Mouse (Mus musculus) heart, embryonic 16.5 days (tissue): ENCODE results near the gene Mapk9. TPM values are rescaled to one million over a fixed set of nuclear protein-coding genes. Genes with fewer than 3 reads are reported as not detected.
"Not testable (repeated sequence)": the region's sequence is repeated elsewhere in the genome, so short reads cannot be mapped to it uniquely, and the experiment has no call there.

Experiments
- ATAC-seq: fragments of 200-750 bp; cut with Nextera tagmentation; replicated peaks from 2 replicates; pipeline ENCODE4 v1.8.0; 2017; ENCODE audit warnings: moderate number of reproducible peaks; ENCODE audit not compliant: insufficient read depth, low FRiP score; ENCODE audit errors: extremely low read depth
- H3K27ac ChIP-seq: fragments of 300-500 bp; sonication (generic); 2 replicates; pipeline ENCODE4 v1.5.1; 2014; ENCODE audit warnings: mild to moderate bottlenecking, low read length, control low read depth, moderate library complexity
- H3K27me3 ChIP-seq: fragments of 300-500 bp; sonication (generic); 2 replicates; pipeline ENCODE4 v1.6.1; 2014; ENCODE audit warnings: low read length, mixed read lengths; ENCODE audit not compliant: control insufficient read depth, insufficient read depth
- H3K36me3 ChIP-seq: fragments of 300-500 bp; sonication (generic); 2 replicates; pipeline ENCODE4 v1.6.1; 2014; ENCODE audit not compliant: control insufficient read depth, insufficient read depth
- H3K4me1 ChIP-seq: fragments of 300-500 bp; sonication (generic); 2 replicates; pipeline ENCODE4 v1.6.1; 2014; ENCODE audit warnings: low read length, mixed read lengths; ENCODE audit not compliant: control insufficient read depth, insufficient read depth
- H3K4me2 ChIP-seq: fragments of 300-500 bp; sonication (generic); 2 replicates; pipeline ENCODE4 v1.6.1; 2014; ENCODE audit warnings: low read depth, mild to moderate bottlenecking, control low read depth, low read length
- H3K4me3 ChIP-seq: fragments of 300-500 bp; sonication (generic); 2 replicates; pipeline ENCODE4 v1.5.1; 2014; ENCODE audit warnings: mild to moderate bottlenecking, control low read depth, low read length
- H3K9ac ChIP-seq: fragments of 300-500 bp; sonication (generic); 2 replicates; pipeline ENCODE4 v1.6.1; 2014; ENCODE audit warnings: low read length, control low read depth
- H3K9me3 ChIP-seq: fragments of 300-500 bp; sonication (generic); replicated peaks from 2 replicates; pipeline ENCODE4 v1.6.1; 2016; ENCODE audit warnings: low read length; ENCODE audit not compliant: control insufficient read depth
- WGBS: fragments of 180-500 bp; shearing (Covaris S2); extraction: QIAGEN DNeasy Blood & Tissue Kit; methylation state at CpG from one replicate; pipeline ENCODE4 v1.1.7; 2014; 5-methylcytosine and 5-hydroxymethylcytosine counted together
- polyA plus RNA-seq: library from polyadenylated mRNA; unstranded; fragments of >200 nt; fragmentation: Nextera tagmentation; extraction: Ambion mirVana; gene quantifications from 2 replicates; pipeline ENCODE4 v1.2.1, GENCODE M21; 2015

The Mapk9 gene
- 34.8 and 36.5 TPM in 2 replicates for polyA plus RNA-seq

DNA sequence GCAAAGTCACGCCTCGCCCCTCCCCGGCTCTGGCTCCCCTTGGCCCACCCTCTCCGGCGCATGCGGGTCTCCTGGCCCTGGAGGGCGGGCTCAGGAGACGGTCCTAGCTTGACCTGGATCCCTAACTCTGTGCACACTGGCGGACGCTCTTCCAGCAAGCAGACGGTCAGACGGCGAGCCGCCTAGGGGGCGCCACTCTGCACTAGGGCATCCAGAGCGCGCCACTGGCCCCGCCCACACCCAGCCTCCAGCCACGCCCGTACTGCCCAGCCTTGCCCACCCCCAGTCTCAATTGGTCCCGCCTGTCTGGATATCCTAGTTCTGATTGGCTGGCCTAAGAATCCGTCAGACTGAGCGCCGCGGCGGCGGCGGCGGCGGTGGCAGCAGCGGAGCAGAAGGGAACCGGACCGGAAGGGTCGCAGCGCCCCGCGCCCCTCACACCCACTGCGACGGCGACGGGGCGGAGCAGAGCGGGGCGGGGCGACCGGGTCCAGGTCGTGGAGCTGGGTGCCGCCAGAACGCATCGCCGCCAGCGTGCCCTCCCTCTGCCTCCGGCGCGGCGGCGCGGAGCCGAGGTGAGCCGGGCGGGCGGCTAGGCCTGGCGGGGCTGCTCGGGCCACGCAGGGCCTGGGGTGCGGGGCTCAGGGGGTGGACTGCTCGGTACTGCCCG, at the start of gene Mapk9:
Mapk9 (plus strand) TSS at position 351 of the 670 bp plus-strand sequence.
- under 1% methylated on average over 58 of the region's 68 CpGs for WGBS
- peak; percentile 97 for ATAC-seq
- H3K36me3 ChIP-seq: peaks cover 6% of the 10 kb centered on the region; the same call in 1 of the 2 replicates
- peak within 1 kb of the TSS; percentile 93 for H3K27ac ChIP-seq
- H3K27me3 ChIP-seq: no peaks in the 10 kb centered on the region
- H3K4me3 ChIP-seq: peak within 1 kb of the TSS; percentile 97
- peak within 1 kb of the TSS; percentile 88 for H3K4me2 ChIP-seq
- peak within 1 kb of the TSS; percentile 98 for H3K9ac ChIP-seq
- peaks cover 15% of the 10 kb centered on the region for H3K4me1 ChIP-seq
- H3K9me3 ChIP-seq: no peaks in the 10 kb centered on the region

DNA sequence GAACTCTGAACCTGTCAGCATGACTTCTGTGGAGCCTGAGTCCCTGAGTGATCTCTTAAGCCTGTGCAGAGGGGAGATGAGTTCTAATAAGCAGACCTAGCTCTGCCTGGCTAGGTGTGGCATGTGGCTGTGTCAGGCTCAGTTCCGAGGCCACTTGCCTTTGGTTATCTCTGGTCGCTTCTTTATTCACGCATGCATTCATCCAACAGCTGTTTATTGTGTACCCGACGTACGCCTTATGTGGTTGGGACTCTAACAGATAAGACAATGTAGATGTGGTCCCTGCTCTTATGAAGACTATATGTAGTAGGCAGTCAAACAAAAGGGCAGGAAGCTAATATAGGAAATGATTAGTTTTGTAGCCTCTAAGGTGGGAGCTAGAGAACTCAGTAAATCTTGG, 47.6 kb upstream of the Mapk9 start:
- 73% methylated on average over 6 of the region's 6 CpGs for WGBS
- H3K9me3 ChIP-seq: no peaks in the 10 kb centered on the region
- H3K4me2 ChIP-seq: no peak overlapping the region
- no peak for ATAC-seq
- no peak overlapping the region for H3K27ac ChIP-seq
- no peak overlapping the region for H3K9ac ChIP-seq
- no peaks in the 10 kb centered on the region for H3K36me3 ChIP-seq
- H3K27me3 ChIP-seq: peaks cover 5% of the 10 kb centered on the region; the same call in 1 of the 2 replicates
- no peak overlapping the region for H3K4me3 ChIP-seq
- H3K4me1 ChIP-seq: 0 out of 2 replicates have a peak, but pooled peaks cover 3% of the 10 kb centered on the region

DNA sequence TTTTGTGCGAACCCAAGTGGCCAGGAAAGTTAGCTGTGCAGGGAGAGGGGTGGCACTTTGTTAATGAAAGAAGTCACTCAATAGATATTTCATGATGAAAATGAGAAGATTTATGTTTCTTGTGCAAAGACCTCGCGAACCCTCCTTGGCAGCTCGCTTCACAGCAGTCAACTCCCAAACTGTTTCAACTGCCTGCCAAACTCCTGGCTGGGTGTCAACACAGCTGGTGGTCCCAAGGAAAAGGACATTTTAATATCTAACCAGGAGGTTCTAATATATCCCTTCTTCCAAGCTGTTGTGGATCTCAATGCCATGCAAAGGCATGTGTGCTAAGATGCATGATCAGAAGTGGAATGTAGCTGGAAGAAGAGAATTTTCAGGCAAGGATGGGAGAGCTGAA, 45.0 kb upstream of the Mapk9 start:
- H3K27me3 ChIP-seq: no peaks in the 10 kb centered on the region
- WGBS: 72% methylated on average over 4 of the region's 4 CpGs
- no peaks in the 10 kb centered on the region for H3K36me3 ChIP-seq
- no peak for ATAC-seq
- no peak overlapping the region for H3K9ac ChIP-seq
- H3K4me1 ChIP-seq: no peaks in the 10 kb centered on the region
- no peak overlapping the region for H3K4me2 ChIP-seq
- H3K4me3 ChIP-seq: no peak overlapping the region
- no peaks in the 10 kb centered on the region for H3K9me3 ChIP-seq
- no peak overlapping the region for H3K27ac ChIP-seq

DNA sequence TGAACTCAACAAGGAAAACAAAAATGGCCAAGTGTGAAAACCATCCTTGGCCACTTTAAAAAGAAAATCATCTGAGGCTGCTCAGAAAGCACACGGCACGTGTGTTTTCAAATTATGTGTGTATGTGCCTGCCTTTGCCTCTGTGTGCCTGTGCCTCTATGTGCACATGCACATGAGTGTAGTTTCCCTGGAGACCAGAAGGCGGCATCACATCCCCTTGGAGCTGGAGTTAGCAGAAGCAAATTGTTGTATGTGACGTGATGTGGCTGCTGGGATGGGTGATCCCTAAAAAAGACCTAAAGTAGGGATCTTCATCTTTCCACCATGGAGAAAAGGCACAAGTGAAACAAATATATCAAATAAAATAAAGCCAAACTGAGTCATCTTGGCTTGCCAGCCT, 42.8 kb upstream of the Mapk9 start:
- H3K4me3 ChIP-seq: no peak overlapping the region
- no peaks in the 10 kb centered on the region for H3K27me3 ChIP-seq
- no peaks in the 10 kb centered on the region for H3K4me1 ChIP-seq
- no peak overlapping the region for H3K27ac ChIP-seq
- 91% methylated on average over 4 of the region's 4 CpGs for WGBS
- H3K9me3 ChIP-seq: no peaks in the 10 kb centered on the region
- ATAC-seq: no peak
- no peak overlapping the region for H3K9ac ChIP-seq
- H3K36me3 ChIP-seq: no peaks in the 10 kb centered on the region
- no peak overlapping the region for H3K4me2 ChIP-seq

DNA sequence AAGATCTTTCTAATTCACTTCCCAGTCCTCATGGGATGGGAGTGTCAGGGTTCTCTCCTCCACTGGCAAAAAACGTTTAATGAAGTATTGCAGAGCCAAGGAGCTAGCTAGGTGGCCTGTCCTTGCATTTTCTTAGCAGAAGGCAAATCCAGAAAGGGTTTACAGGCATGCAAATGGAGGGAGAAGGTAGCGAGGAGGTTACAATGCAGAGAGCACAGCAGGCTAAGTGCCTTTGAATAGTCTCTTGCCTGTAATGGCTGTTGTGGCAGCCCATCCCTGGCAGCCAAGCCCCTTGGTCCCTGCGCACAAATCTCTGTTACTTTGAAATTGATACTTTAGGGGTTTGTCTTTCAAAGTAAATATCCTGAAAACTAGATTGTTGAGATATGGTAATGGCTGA, 40.3 kb upstream of the Mapk9 start:
- H3K36me3 ChIP-seq: no peaks in the 10 kb centered on the region
- H3K9me3 ChIP-seq: no peaks in the 10 kb centered on the region
- no peak overlapping the region for H3K4me3 ChIP-seq
- WGBS: 60% methylated on average over 3 of the region's 3 CpGs
- no peak overlapping the region for H3K9ac ChIP-seq
- H3K27ac ChIP-seq: no peak overlapping the region
- no peak for ATAC-seq
- no peaks in the 10 kb centered on the region for H3K27me3 ChIP-seq
- no peaks in the 10 kb centered on the region for H3K4me1 ChIP-seq
- no peak overlapping the region for H3K4me2 ChIP-seq

DNA sequence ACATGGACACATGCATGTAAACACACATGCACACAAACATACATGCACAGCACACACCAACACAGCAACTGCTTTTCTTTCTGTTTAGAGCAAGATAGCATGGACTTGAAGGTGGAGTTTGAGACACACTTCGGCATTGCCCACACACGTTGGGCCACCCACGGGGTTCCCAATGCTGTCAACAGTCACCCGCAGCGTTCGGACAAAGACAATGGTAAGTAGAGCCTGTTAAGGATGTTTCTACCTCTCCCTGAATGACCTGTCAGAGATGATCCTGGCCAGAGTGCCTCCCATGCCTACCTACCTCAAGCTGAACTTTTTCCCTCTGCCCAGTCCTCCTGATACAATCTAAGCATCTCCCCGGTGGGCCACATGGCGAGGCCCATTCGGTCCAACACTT, 37.6 kb upstream of the Mapk9 start:
- H3K36me3 ChIP-seq: no peaks in the 10 kb centered on the region
- H3K9me3 ChIP-seq: no peaks in the 10 kb centered on the region
- ATAC-seq: no peak
- no peak overlapping the region for H3K4me2 ChIP-seq
- no peaks in the 10 kb centered on the region for H3K27me3 ChIP-seq
- no peak overlapping the region for H3K9ac ChIP-seq
- H3K4me3 ChIP-seq: no peak overlapping the region
- 90% methylated on average over 9 of the region's 9 CpGs for WGBS
- H3K27ac ChIP-seq: no peak overlapping the region
- H3K4me1 ChIP-seq: no peaks in the 10 kb centered on the region

DNA sequence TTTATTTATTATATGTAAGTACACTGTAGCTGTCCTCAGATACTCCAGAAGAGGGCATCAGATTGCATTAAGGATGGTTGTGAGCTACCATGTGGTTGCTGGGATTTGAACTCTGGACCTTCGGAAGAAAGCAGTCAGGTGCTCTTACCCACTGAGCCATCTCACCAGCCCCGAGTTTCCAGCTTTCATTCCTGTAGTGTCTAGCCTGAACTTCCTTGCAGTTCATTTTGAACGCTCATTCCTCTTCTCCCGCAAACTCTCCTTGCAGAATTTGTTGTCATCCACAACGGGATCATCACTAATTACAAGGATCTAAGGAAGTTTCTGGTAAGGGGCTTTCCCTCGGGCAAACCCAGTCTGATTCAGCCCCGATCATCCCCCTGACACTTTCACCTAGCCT, 35.9 kb upstream of the Mapk9 start:
- H3K4me1 ChIP-seq, H3K9me3 ChIP-seq, H3K4me3 ChIP-seq, H3K27ac ChIP-seq, H3K4me2 ChIP-seq, ATAC-seq, H3K36me3 ChIP-seq, H3K27me3 ChIP-seq, H3K9ac ChIP-seq: not testable (repeated sequence)
- WGBS: 70% methylated on average over 7 of the region's 7 CpGs

DNA sequence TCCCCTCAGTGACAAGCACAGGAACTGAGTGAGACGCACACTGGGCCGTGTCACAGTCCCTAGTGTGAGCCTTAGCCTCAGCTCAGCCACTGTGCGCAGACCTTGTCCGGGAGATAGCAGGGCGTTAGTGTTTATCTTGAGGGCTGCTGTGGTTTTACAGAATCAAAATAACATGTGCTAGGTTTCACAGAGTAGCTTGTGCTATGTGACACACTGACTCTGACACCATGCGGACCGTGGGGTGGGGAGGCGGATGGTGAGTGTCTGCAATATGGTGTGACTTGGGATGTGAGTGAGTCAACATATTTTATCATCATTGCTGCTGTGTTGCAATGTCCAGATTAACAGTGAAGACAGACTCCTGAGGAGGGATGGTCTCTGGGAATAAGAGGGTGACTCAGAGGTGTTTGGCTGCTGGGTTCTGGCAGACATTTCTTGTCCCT, 35.4 kb upstream of the Mapk9 start:
- 43% methylated on average over 8 of the region's 8 CpGs for WGBS
- Histone ChIP-seq H3K4me2 (no peak overlapping the region), H3K36me3 (no peaks in the 10 kb centered on the region), H3K4me1 (no peaks in the 10 kb centered on the region), H3K27me3 (no peaks in the 10 kb centered on the region), H3K9ac (no peak overlapping the region), H3K27ac (no peak overlapping the region), H3K4me3 (no peak overlapping the region), H3K9me3 (no peaks in the 10 kb centered on the region)
- peak; percentile 79 for ATAC-seq

DNA sequence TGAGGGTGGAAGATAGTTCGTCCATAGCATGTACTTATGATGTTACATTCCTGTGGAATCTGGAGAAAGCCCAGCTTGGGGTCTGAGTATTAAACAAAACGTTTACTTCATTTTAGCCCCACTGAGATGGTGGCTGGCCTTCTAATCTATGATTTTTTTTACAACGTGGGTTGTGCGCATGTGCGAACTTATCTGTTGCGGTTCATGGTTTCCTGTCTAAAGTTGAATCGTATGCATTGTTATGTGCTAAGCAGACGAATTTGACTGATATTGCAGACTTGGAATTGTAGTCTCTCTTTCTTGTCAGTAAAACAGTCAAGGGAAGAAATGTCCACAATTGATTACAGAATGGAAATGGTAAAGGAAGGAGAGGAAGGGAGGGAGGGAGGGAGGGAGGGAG, 34.7 kb upstream of the Mapk9 start:
- no peak overlapping the region for H3K4me3 ChIP-seq
- H3K27ac ChIP-seq: peak overlapping the region; percentile 25
- H3K4me1 ChIP-seq: no peaks in the 10 kb centered on the region
- no peak overlapping the region for H3K9ac ChIP-seq
- no peaks in the 10 kb centered on the region for H3K36me3 ChIP-seq
- no peak for ATAC-seq
- H3K27me3 ChIP-seq: no peaks in the 10 kb centered on the region
- H3K9me3 ChIP-seq: no peaks in the 10 kb centered on the region
- WGBS: 64% methylated on average over 8 of the region's 8 CpGs
- H3K4me2 ChIP-seq: no peak overlapping the region
